Comparison of ENCODE assay signal across 8 mouse cellular contexts in the genomic region with DNA sequence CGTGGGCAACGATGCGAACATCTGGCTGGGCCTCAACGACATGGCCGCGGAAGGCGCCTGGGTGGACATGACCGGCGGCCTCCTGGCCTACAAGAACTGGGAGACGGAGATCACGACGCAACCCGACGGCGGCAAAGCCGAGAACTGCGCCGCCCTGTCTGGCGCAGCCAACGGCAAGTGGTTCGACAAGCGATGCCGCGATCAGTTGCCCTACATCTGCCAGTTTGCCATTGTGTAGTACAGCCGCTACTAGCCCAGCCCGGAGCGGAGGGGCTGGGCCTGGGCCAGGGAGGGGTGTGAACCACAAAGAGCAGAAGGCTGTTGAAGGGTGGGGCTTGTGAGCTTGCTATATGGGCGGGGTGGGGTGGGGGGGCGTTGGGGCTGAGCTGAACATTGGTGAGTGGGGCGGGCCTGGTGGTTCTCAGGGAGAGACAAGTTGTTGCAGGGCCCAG. TPM values are rescaled to one million over a fixed set of nuclear protein-coding genes. Genes with fewer than 3 reads are reported as not detected.
DNase-seq lines count a peak whose midpoint lies in the region; ATAC-seq and TF ChIP-seq lines count a peak whose summit lies in the region.

No protein-coding gene starts in this region.

- peak; percentile 13; the same call in 1 of the 2 replicates for TF ChIP-seq CTCF in lung, postnatal 0 days (IDR thresholded peaks at IDR 0.05)

- H3K4me2 ChIP-seq in forebrain, embryonic 13.5 days: peak overlapping the region; percentile 50
- H3K4me2 ChIP-seq in lung, postnatal 0 days (replicated peaks; ENCODE audit: low read depth, low read length): peak overlapping the region; percentile 34; the same call in 1 of the 2 replicates

- no peak overlapping the region for H3K27ac ChIP-seq in forebrain, embryonic 13.5 days
- no peak overlapping the region for H3K27ac ChIP-seq in lung, postnatal 0 days (ENCODE audit: low read length)

- ATAC-seq in forebrain, embryonic 13.5 days: peak; percentile 83
- peak; percentile 64 for ATAC-seq in lung, postnatal 0 days

- TF ChIP-seq EP300 in lung, postnatal 0 days (IDR thresholded peaks at IDR 0.05): no peak

- intact Hi-C loops in heart, postnatal 14 days (cut with DNase I): loop anchor here (5.0 to 10.0 kb wide), 3 partner anchors 35 to 280 kb away; a partner anchor contains a TSS

- peak overlapping the region; percentile 18 for H3K4me3 ChIP-seq in forebrain, embryonic 13.5 days
- no peak overlapping the region for H3K4me3 ChIP-seq in lung, postnatal 0 days (ENCODE audit: low read depth, low read length)

- H3K27me3 ChIP-seq in forebrain, embryonic 13.5 days: no peaks in the 10 kb centered on the region
- H3K27me3 ChIP-seq in lung, postnatal 0 days (replicated peaks; ENCODE audit: insufficient read depth, low read length): no peaks in the 10 kb centered on the region

- 0 out of 2 replicates have a peak overlapping the region, but pooled peaks have one; percentile 30 for H3K9ac ChIP-seq in forebrain, embryonic 13.5 days
- H3K9ac ChIP-seq in lung, postnatal 0 days (replicated peaks; ENCODE audit: low read depth): no peak overlapping the region

- no peaks in the 10 kb centered on the region for H3K9me3 ChIP-seq in forebrain, embryonic 13.5 days (replicated peaks)
- H3K9me3 ChIP-seq in lung, postnatal 0 days (ENCODE audit: low read length): no peaks in the 10 kb centered on the region

- 0 out of 2 replicates have a peak, but pooled peaks cover 4% of the 10 kb centered on the region for H3K4me1 ChIP-seq in forebrain, embryonic 13.5 days
- no peaks in the 10 kb centered on the region for H3K4me1 ChIP-seq in lung, postnatal 0 days (ENCODE audit: insufficient read depth, low read depth, low read length)

- no peaks in the 10 kb centered on the region for H3K36me3 ChIP-seq in forebrain, embryonic 13.5 days (ENCODE audit: poor library complexity, severe bottlenecking)
- no peaks in the 10 kb centered on the region for H3K36me3 ChIP-seq in lung, postnatal 0 days (ENCODE audit: insufficient read depth, low read length)

- peak; percentile 62 to 74 for DNase-seq in urinary bladder, adult 18-20 months (ENCODE audit: low spot score in 2 of 2)
- no peak for DNase-seq in urinary bladder, adult 2 months (ENCODE audit: low spot score)
- DNase-seq in heart, postnatal 14 days: peak; percentile 76 to 78
- peak; percentile 59 to 78 for DNase-seq in kidney, postnatal 25 days
- peak; percentile 56 for DNase-seq in lung, postnatal 0 days (ENCODE audit: low spot score)
- peak; percentile 37 for DNase-seq in retina, embryonic 14.5 days (ENCODE audit: low spot score)
- no peak for DNase-seq in MN1 (ENCODE audit: low spot score)

- WGBS in forebrain, embryonic 13.5 days: 35% methylated on average over 30 of the region's 30 CpGs
- 29% methylated on average over 28 of the region's 30 CpGs for WGBS in lung, postnatal 0 days

RNA-seq across cellular contexts. Expression of a gene that starts 6.2 kb away (rescaled TPM):
- polyA plus RNA-seq in urinary bladder, adult 2 months (2012; rRNA removed): 707 and 739 TPM in 2 replicates
- polyA plus RNA-seq in forebrain, embryonic 13.5 days (2015; fragmentation: Nextera tagmentation; extraction: Ambion mirVana): 0.17 TPM in 1 of 2 replicates, not detected in the other
- 10 to 100 TPM; 62.4 to 67.9 TPM for total RNA-seq in heart, postnatal 14 days (2021)
- polyA plus RNA-seq in lung, postnatal 0 days (2015; fragmentation: Nextera tagmentation; extraction: Ambion mirVana): 84.7 and 86.6 TPM in 2 replicates

RNA-seq across cellular contexts. Expression of a gene that starts 43.9 kb away (rescaled TPM):
- 72.3 and 101 TPM in 2 replicates for polyA plus RNA-seq in urinary bladder, adult 2 months (2012; rRNA removed)
- polyA plus RNA-seq in forebrain, embryonic 13.5 days (2015; fragmentation: Nextera tagmentation; extraction: Ambion mirVana): 110 and 118 TPM in 2 replicates
- 10 to 100 TPM; 25.5 to 30.8 TPM for total RNA-seq in heart, postnatal 14 days (2021)
- 139 and 145 TPM in 2 replicates for polyA plus RNA-seq in lung, postnatal 0 days (2015; fragmentation: Nextera tagmentation; extraction: Ambion mirVana)

RNA-seq across cellular contexts. Expression of a gene that starts 43.9 kb away (rescaled TPM):
- polyA plus RNA-seq in urinary bladder, adult 2 months (2012; rRNA removed): 55.8 and 62.5 TPM in 2 replicates
- polyA plus RNA-seq in forebrain, embryonic 13.5 days (2015; fragmentation: Nextera tagmentation; extraction: Ambion mirVana): 66.8 and 80.7 TPM in 2 replicates
- total RNA-seq in heart, postnatal 14 days (2021): 10 to 100 TPM; 43.2 to 45.0 TPM
- polyA plus RNA-seq in lung, postnatal 0 days (2015; fragmentation: Nextera tagmentation; extraction: Ambion mirVana): 127 and 130 TPM in 2 replicates

RNA-seq across cellular contexts. Expression of a gene that starts 58.9 kb away (rescaled TPM):
- 23.1 and 25.1 TPM in 2 replicates for polyA plus RNA-seq in urinary bladder, adult 2 months (2012; rRNA removed)
- 0.06 TPM in 1 of 2 replicates, not detected in the other for polyA plus RNA-seq in forebrain, embryonic 13.5 days (2015; fragmentation: Nextera tagmentation; extraction: Ambion mirVana)
- total RNA-seq in heart, postnatal 14 days (2021): under 1 TPM; 0.07 to 0.29 TPM
- polyA plus RNA-seq in lung, postnatal 0 days (2015; fragmentation: Nextera tagmentation; extraction: Ambion mirVana): 9.8 and 10.9 TPM in 2 replicates

Comparison
In these comparisons a context has a peak if more than half of its experiments do, and no peak if none do; other contexts are left out.
1. DNase-seq: peak in urinary bladder, adult 18-20 months (2 of 2), heart, postnatal 14 days (2 of 2), kidney, postnatal 25 days (2 of 2), lung, postnatal 0 days (single experiment) and retina, embryonic 14.5 days (single experiment); none in urinary bladder, adult 2 months (single experiment) and MN1 (single experiment).
2. RNA of a gene that starts 6.2 kb away (polyA plus RNA-seq): 707 to 739 TPM in urinary bladder, adult 2 months and 84.7 to 86.6 TPM in lung, postnatal 0 days; 0.17 TPM in forebrain, embryonic 13.5 days; every median in the first group is over 10 times any median in the second.